Mouse (Mus musculus) layer of hippocampus, adult 8-10 months (tissue): ENCODE data around the gene Adora2a. TPM values are rescaled to one million over a fixed set of nuclear protein-coding genes. Genes with fewer than 3 reads are reported as not detected.
A peak's percentile ranks its signal among the peaks of the same experiment; 100 is the strongest.
"Not testable (repeated sequence)": the region's sequence is repeated elsewhere in the genome, so short reads cannot be mapped to it uniquely, and the experiment has no call there.

Experiments
- DNase-seq, 2 experiments: peaks; one replicate each; pipeline ENCODE4 v3.0.0; 2022; ENCODE audit warnings: low spot score in 2 of 2
- total RNA-seq, 4 experiments: library from RNA; stranded (reverse); gene quantifications; 2 replicates each; pipeline ENCODE4 v1.2.4; 2022

The Adora2a gene
- total RNA-seq, result 1 to 10 TPM; 1.1 to 2.7 (median 1.9) TPM

- DNase-seq, result no peak
Measured at GRCm38 (mm10) chr10:75316872-75316907, at the start of gene Adora2a. Gene Adora2a (plus strand): TSS chr10:75316877.

- no peak for DNase-seq
Measured at GRCm38 (mm10) chr10:75273020-75273419, 43.7 kb upstream of the Adora2a start.

DNA sequence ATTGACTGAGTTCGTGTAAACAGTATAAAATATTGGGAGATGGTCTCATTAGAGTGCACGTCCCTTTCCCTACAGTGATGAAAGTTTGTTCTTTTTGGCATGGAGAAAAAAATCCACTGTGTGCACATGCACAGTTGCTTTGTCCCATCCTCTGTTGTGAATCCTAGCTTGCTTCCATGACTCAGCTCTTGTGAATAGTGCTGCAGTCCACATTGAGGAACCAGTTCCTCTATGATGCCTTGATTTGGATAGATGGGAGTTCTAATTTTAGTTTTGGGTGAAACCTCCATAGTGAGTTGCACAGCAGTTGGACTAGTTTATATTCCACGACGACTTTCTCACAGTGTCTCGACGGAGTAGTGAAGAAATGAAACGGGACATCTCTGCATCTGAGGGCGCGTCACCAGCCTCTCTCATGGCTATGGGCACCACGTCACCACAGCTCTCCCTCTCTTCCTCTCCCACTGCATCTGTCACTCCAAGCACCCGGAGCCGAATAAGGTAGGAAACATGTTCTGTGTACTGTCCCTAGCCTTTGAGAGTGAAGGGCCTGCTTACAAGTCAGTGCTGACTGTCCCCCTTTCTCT lies 40.2 kb upstream of the Adora2a start:
- DNase-seq, result no peak

DNA sequence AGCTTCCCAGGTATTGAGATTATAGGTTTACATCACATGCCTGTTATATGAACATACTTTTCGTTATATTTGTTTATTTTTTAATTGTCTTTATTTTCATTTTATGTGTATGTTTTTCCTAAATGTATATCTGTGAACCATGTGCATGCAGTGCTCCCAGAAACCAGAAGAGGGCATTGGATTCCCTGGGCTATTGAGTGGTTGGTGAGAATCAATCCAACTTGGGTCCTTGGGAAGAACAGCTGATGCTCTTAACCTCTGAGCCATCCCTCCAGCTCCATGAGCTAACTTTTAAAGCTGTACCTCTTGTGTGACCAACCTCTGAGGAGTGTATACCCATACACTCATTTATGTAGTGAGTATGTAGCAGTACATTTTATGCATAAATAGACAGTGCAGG lies 39.2 kb upstream of the Adora2a start:
- DNase-seq, result no peak

GRCm38 (mm10) chr10:75282648-75283047 lies 34.0 kb upstream of the Adora2a start:
- no peak for DNase-seq

DNA sequence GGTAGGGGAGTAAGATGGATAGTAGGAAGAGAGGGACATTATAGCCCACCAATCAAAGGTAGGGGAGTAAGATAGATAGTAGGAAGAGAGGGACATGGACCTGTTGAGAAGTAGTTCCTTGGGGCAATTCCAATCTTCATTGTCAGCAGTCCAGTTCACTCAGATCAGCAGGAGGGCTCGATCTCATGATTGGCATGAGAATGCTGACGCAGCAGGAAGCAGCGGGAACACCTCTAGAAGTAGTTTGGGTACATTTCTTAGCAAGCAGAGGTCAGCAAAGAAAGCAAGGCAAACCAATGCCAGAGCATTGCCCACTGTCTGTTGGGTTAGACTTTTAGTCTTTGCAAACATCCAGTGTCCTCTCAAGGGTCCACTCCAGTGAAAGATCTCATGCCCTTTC lies 32.9 kb upstream of the Adora2a start:
- DNase-seq, result no peak

- DNase-seq, result no peak
Measured at GRCm38 (mm10) chr10:75288579-75288978, 28.1 kb upstream of the Adora2a start.

- DNase-seq, result no peak
Measured at GRCm38 (mm10) chr10:75289392-75289791, 27.3 kb upstream of the Adora2a start.

GRCm38 (mm10) chr10:75290650-75291049 lies 26.0 kb upstream of the Adora2a start:
- no peak for DNase-seq

DNA sequence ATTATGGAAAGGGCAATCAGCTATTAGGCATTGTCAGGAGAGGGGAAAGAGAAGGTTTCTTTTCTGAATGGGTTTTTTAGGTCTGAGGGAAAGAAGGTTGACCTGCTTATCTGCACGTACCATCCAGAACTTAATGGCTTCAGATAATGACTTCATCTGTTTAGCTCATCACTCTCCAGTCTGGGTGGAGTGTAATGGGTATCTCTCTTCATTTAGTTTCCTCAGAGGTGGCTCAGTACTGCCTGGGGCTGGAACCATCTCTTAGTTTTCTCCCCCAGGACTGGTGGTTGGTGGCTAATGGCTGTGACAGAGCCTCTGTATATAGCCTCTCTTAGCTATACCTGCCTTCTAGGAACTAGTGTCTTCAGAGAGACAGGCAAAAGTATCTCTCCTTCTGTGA lies 25.3 kb upstream of the Adora2a start:
- no peak for DNase-seq

GRCm38 (mm10) chr10:75292206-75292605 lies 24.5 kb upstream of the Adora2a start:
- not testable (repeated sequence) for DNase-seq

- DNase-seq, result no peak
Measured at GRCm38 (mm10) chr10:75293288-75293687, 23.4 kb upstream of the Adora2a start.

DNA sequence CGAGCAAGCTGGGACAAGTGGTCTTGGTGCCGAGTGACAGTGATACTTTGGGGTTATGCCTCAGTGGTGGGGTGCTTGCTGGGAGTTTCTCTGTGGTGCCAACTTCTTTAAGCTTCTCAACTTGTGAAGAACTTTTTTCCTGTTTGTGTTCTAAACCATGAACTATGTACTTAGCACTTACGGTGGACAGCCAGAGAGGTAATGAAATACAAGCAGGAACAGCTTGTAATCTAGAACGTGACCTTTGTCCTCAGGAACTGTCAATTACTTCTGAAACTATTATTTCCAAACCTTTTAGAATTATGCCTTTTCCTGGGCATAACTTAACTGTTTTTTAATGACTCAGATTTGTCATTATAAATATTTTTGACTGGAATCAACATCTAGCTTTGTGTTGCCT lies 22.3 kb upstream of the Adora2a start:
- no peak for DNase-seq

DNA sequence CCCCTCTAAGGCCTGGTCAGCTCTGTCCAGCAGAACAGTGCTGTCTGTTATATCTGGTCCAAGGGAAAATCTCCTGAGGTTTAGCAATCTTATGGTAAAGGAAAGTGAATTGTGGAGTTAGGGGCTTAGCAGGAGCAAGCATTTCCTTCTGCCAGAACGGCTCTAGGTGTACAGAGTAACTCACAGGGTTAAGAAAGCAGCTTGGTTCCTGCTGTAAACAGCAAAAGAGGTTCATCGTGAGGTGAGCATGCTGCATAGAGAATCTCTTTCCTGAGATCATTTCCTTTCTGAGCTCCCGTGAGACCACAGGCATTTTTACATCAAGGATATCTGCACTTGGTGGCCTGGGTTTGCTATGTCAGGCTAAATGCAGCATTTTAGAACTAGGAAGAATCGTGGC lies 21.8 kb upstream of the Adora2a start:
- no peak for DNase-seq

GRCm38 (mm10) chr10:75298608-75299007 lies 18.1 kb upstream of the Adora2a start:
- DNase-seq, result no peak

DNA sequence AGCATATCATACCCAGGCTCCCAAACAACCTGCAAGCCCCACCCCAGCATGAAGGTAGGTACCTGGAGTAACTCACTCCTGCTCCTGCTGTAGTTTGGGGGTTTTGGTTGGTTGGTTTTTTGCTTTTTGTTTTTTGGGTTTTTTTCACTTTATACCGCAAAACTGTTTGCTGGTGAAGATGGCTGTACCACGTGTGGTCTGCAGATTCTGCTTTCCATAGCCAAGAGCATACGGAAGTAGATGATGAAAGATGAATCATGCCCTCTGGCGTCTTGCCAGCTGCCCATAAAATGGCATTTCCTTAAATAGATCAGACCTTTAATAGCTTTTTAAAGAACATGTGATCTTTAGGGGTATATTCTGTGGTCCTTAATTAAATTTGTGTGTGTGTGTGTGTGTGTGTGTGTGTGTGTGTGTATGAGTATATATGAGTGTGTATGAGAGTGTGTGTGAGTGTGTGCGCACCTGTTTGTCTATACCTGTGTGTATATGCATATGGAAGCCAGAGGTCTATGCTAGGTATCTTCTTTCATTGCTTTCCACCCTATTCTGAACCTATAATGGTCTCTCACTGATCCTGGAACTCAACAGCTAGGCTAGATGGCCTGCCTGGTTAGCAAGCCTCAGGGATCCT lies 16.8 kb upstream of the Adora2a start:
- DNase-seq, result peak in 1 of 2 experiments; percentile 40

- no peak for DNase-seq
Measured at GRCm38 (mm10) chr10:75301195-75301806, 15.4 kb upstream of the Adora2a start.

DNA sequence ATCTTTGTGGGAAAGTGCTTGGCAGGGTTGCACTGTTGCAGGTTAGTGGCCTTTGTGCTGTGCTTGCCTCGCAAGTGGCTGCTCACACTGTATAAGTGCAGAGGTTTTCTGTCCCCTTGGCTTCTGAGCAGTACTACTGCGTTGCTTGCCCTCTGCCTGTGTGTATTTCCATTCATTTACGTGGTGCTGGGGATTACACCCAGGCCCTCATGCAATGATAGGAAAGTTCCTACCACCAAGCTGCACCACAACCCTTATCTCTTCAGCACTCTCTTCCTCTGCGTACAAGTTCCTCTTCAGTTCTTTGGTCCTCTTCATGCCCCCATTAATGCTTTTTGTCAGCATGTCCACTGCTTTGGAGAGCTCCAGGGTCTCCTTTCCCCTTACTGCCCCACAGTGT lies 14.7 kb upstream of the Adora2a start:
- DNase-seq, result no peak

DNA sequence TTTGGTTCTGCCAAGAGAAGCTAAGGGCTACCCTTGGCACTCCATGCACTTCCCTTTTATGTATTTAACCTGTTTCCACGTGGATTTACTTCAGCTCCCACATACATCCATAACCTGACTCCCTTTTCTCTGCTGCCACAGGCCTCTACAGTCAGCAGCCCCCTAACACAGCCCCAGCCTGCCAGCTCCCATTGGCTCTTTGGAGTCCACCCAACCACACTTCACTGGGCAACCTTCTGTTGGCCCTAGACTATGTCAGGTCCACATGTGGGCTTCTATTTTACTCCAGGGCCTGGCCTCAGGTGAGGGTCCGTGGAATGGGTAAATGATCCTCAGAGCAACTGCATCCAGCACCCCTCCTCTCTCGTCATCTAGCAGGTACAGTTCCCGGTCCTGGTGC lies 14.1 kb upstream of the Adora2a start:
- no peak for DNase-seq

GRCm38 (mm10) chr10:75303324-75304048 lies 13.2 kb upstream of the Adora2a start:
- peak; percentile 82 for DNase-seq

DNA sequence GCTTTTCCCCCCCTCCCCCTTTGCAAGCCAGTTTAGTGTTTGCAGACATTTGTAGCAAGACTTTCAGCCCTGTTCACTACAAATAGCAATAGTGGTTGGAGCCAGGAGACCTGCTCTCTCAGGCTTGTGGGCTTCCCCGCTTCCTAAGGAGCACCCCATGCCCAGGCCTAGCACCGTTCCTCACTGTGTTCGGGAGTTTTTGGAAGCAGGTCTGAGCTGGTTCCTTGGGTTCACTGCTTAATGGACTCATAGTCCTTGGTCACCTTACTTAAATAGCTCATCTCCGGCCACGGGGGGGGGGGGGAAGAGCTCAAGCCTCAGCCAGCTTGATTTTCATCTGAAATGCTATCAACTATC lies 12.7 kb upstream of the Adora2a start:
- no peak for DNase-seq

DNA sequence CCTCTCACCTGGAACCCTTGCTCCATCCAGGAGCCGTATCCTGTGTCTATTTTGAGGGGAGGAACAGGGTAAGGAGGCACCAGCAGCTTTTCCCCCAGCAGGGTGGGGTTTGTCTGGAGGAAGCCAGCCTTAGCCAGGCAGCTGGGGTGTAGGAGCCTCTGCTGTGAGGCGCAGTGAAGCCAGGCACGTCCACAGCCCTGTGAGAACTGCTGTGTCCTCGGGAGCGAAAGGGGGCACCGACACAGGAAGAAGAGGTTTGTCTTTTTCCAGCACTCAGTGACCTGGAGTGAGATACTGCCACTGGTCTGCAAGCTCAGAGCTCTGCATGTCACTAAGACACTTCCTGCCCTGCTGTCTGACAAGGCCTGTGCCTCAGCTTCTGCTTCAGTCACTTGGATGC lies 12.3 kb upstream of the Adora2a start:
- no peak for DNase-seq

DNA sequence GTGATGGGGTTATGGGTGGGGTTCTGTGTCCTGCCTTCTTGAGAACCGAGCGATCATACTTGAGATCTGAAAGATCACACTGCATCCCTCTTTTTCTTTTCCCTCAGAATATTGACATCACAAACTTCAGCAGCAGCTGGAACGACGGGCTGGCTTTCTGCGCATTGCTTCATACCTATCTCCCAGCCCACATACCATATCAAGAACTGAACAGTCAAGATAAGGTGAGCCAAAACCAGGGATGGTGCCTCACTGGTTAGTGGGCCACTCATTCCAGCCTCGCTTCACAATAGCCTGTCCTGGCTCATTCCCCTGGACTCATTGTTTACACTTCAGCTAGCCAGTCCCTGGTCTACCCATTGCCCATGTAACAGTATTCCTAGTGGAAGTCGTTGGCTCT lies 9.5 kb upstream of the Adora2a start:
- no peak for DNase-seq
